Mouse (Mus musculus): ENCODE measurements around the gene Hspbap1.

Hspbap1 gene

GRCm38 (mm10) chr16:35791962-35792521, 21.9 kb downstream of the Hspbap1 start:
- no peak for DNase-seq (ENCODE audit: low read depth, low spot score)

- DNase-seq (ENCODE audit: low read depth, low spot score): no peak
These were observed 32.0 kb downstream of the Hspbap1 start for GRCm38 (mm10) chr16:35802163-35802562.

- DNase-seq (ENCODE audit: low read depth, low spot score): no peak
These were observed 33.5 kb downstream of the Hspbap1 start for GRCm38 (mm10) chr16:35803723-35804122.

- DNase-seq (ENCODE audit: low read depth, low spot score): no peak
These were observed 36.9 kb downstream of the Hspbap1 start for GRCm38 (mm10) chr16:35806973-35807662.

GRCm38 (mm10) chr16:35807663-35807992, 37.5 kb downstream of the Hspbap1 start:
- no peak for DNase-seq (ENCODE audit: low read depth, low spot score)

- no peak for DNase-seq (ENCODE audit: low read depth, low spot score)
These were observed 38.7 kb downstream of the Hspbap1 start for GRCm38 (mm10) chr16:35808838-35809237.

- DNase-seq (ENCODE audit: low read depth, low spot score): no peak
These were observed 42.9 kb downstream of the Hspbap1 start for GRCm38 (mm10) chr16:35813119-35813518.

- peak; percentile 79 for DNase-seq (ENCODE audit: low read depth, low spot score)
These were observed 47.3 kb downstream of the Hspbap1 start for GRCm38 (mm10) chr16:35817255-35818089.

- DNase-seq (ENCODE audit: low read depth, low spot score): no peak
These were observed 59.8 kb downstream of the Hspbap1 start for GRCm38 (mm10) chr16:35829999-35830398.

GRCm38 (mm10) chr16:35832926-35833325, 62.8 kb downstream of the Hspbap1 start:
- no peak for DNase-seq (ENCODE audit: low read depth, low spot score)

- DNase-seq (ENCODE audit: low read depth, low spot score): no peak
These were observed 64.5 kb downstream of the Hspbap1 start for GRCm38 (mm10) chr16:35834653-35835052.

GRCm38 (mm10) chr16:35839680-35840079, 69.5 kb downstream of the Hspbap1 start:
- peak; percentile 18 for DNase-seq (ENCODE audit: low read depth, low spot score)

GRCm38 (mm10) chr16:35847138-35847537, 77.0 kb downstream of the Hspbap1 start:
- DNase-seq (ENCODE audit: low read depth, low spot score): no peak

GRCm38 (mm10) chr16:35855846-35856245, 85.7 kb downstream of the Hspbap1 start:
- no peak for DNase-seq (ENCODE audit: low read depth, low spot score)

- DNase-seq (ENCODE audit: low read depth, low spot score): no peak
These were observed 86.6 kb downstream of the Hspbap1 start for GRCm38 (mm10) chr16:35856766-35857165.

GRCm38 (mm10) chr16:35860236-35860635, 90.1 kb downstream of the Hspbap1 start:
- DNase-seq (ENCODE audit: low read depth, low spot score): no peak

GRCm38 (mm10) chr16:35862057-35862456, 91.9 kb downstream of the Hspbap1 start:
- no peak for DNase-seq (ENCODE audit: low read depth, low spot score)

GRCm38 (mm10) chr16:35867726-35868125, 97.6 kb downstream of the Hspbap1 start:
- DNase-seq (ENCODE audit: low read depth, low spot score): no peak

GRCm38 (mm10) chr16:35869126-35869525, 99.0 kb downstream of the Hspbap1 start:
- no peak for DNase-seq (ENCODE audit: low read depth, low spot score)

GRCm38 (mm10) chr16:35869656-35870055, 99.5 kb downstream of the Hspbap1 start:
- DNase-seq (ENCODE audit: low read depth, low spot score): no peak

- DNase-seq (ENCODE audit: low read depth, low spot score): no peak
These were observed 100.4 kb downstream of the Hspbap1 start for GRCm38 (mm10) chr16:35870581-35871047.

- DNase-seq (ENCODE audit: low read depth, low spot score): peak; percentile 24
These were observed 101.1 kb downstream of the Hspbap1 start, which contains the start of gene Parp14 for GRCm38 (mm10) chr16:35871048-35871851. Gene Parp14 (minus strand): TSS chr16:35871544.

Measured in forelimb bud, embryonic 11.5 days (tissue).